Mouse (Mus musculus): Measurements from ENCODE around the gene Gm21028. TPM values are rescaled to one million over a fixed set of nuclear protein-coding genes. Genes with fewer than 3 reads are reported as not detected.
"Not testable (repeated sequence)": the region's sequence is repeated elsewhere in the genome, so short reads cannot be mapped to it uniquely, and the experiment has no call there.

Gm21028 gene
- total RNA-seq (2015; ENCODE audit: low replicate concordance) = not detected in 2 replicates
- not detected in 2 replicates for total RNA-seq (2017; ENCODE audit: low replicate concordance)

GRCm38 (mm10) chr7:42578488-42578887 is at the start of gene Gm21028:
TSS of gene Gm21028 (minus strand) at chr7:42578588.
- no peak for ATAC-seq (replicated peaks; ENCODE audit: low FRiP score, poor library complexity, severe bottlenecking)

GRCm38 (mm10) chr7:42595666-42596065 is 17.3 kb upstream of the Gm21028 start:
- ATAC-seq (replicated peaks; ENCODE audit: low FRiP score, poor library complexity, severe bottlenecking) = not testable (repeated sequence)

- ATAC-seq (replicated peaks; ENCODE audit: low FRiP score, poor library complexity, severe bottlenecking) = not testable (repeated sequence)
Measured at GRCm38 (mm10) chr7:42592413-42592812, 14.0 kb upstream of the Gm21028 start, which contains the start of gene Zfp977. TSS of gene Zfp977 (minus strand) at chr7:42592547.

DNA sequence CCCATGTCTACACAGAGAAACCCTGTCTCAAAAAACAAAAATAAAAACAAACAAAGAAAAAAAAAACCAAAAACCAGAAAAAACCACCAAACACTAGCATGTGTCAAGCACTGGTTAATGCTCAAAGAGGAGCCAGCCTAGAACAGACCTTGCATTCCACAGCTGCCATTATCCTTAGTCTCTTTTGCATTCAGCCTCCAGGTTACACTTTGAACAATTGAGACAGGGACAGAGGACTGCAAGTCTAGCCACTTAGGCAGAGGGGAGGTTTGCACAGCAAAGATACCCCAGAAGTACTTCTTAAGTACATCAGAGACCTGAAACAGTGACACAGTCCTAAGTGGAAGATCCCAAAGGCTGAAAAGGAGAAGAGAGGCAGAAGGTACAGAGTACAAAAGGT is 12.9 kb upstream of the Gm21028 start:
- not testable (repeated sequence) for ATAC-seq (replicated peaks; ENCODE audit: low FRiP score, poor library complexity, severe bottlenecking)

DNA sequence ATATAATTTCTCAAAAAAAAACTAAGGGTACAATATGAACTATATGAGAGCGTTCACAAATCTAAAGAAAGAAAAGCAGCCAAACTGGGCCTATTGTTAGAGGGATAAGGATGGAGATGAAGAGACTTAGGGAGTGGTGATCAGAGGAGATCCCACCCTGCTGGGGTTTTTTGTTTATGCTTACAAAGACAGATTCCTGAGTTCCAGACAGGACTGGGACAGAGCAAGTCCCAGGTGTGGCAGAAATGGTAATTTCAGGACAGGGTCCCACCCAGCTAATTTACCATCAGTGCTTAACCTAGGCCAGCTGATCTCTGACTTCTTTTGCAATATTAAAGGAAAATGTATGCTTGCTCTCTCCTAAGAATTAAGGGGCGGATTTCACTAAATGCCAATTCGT is 26.6 kb downstream of the Gm21028 start:
- no peak for ATAC-seq (replicated peaks; ENCODE audit: low FRiP score, poor library complexity, severe bottlenecking)

Other genes starting within 250 kb of the Gm21028 start
- not detected in 2 replicates for gene 4933421I07Rik, start 130.5 kb downstream of the Gm21028 start, total RNA-seq (2015; ENCODE audit: low replicate concordance)
- gene 4933421I07Rik, start 130.5 kb downstream of the Gm21028 start, total RNA-seq (2017; ENCODE audit: low replicate concordance) = not detected in 2 replicates
- gene Zfp141, start 72.8 kb downstream of the Gm21028 start, total RNA-seq (2015; ENCODE audit: low replicate concordance) = 11.0 and 19.6 TPM in 2 replicates
- gene Zfp141, start 72.8 kb downstream of the Gm21028 start, total RNA-seq (2017; ENCODE audit: low replicate concordance) = 15.7 and 16.3 TPM in 2 replicates
- not detected in 2 replicates for gene Zfp977, start 14.0 kb upstream of the Gm21028 start, total RNA-seq (2015; ENCODE audit: low replicate concordance)
- 1.3 TPM in 1 of 2 replicates, not detected in the other for gene Zfp977, start 14.0 kb upstream of the Gm21028 start, total RNA-seq (2017; ENCODE audit: low replicate concordance)
- gene Zfp976, start 64.0 kb upstream of the Gm21028 start, total RNA-seq (2015; ENCODE audit: low replicate concordance) = 0.96 TPM in 1 of 2 replicates, not detected in the other
- gene Zfp976, start 64.0 kb upstream of the Gm21028 start, total RNA-seq (2017; ENCODE audit: low replicate concordance) = 0.42 and 0.94 TPM in 2 replicates
- 3.8 TPM in 1 of 2 replicates, not detected in the other for gene Zfp975, start 114.2 kb upstream of the Gm21028 start, total RNA-seq (2015; ENCODE audit: low replicate concordance)
- gene Zfp975, start 114.2 kb upstream of the Gm21028 start, total RNA-seq (2017; ENCODE audit: low replicate concordance) = 0.56 and 0.77 TPM in 2 replicates
- not detected in 2 replicates for gene Gm17067, start 148.4 kb upstream of the Gm21028 start, total RNA-seq (2015; ENCODE audit: low replicate concordance)
- gene Gm17067, start 148.4 kb upstream of the Gm21028 start, total RNA-seq (2017; ENCODE audit: low replicate concordance) = not detected in 2 replicates
- not detected in 2 replicates for gene Vmn2r62, start 214.9 kb upstream of the Gm21028 start, total RNA-seq (2015; ENCODE audit: low replicate concordance)
- not detected in 2 replicates for gene Vmn2r62, start 214.9 kb upstream of the Gm21028 start, total RNA-seq (2017; ENCODE audit: low replicate concordance)